Mouse (Mus musculus) megakaryocyte, embryonic 14.5 days (primary cell): ENCODE data around the gene Lrguk.

ENCODE experiments used
- FLI1 ChIP-seq: IDR thresholded peaks from 2 replicates; pipeline ENCODE4 v1.6.1; 2012; ENCODE audit warnings: low read length, inconsistent platforms, mixed read lengths
- GATA1 ChIP-seq: IDR thresholded peaks from 3 replicates; pipeline ENCODE4 v1.6.1; 2012; ENCODE audit warnings: mixed read lengths, low read length, inconsistent platforms, borderline replicate concordance

DNA sequence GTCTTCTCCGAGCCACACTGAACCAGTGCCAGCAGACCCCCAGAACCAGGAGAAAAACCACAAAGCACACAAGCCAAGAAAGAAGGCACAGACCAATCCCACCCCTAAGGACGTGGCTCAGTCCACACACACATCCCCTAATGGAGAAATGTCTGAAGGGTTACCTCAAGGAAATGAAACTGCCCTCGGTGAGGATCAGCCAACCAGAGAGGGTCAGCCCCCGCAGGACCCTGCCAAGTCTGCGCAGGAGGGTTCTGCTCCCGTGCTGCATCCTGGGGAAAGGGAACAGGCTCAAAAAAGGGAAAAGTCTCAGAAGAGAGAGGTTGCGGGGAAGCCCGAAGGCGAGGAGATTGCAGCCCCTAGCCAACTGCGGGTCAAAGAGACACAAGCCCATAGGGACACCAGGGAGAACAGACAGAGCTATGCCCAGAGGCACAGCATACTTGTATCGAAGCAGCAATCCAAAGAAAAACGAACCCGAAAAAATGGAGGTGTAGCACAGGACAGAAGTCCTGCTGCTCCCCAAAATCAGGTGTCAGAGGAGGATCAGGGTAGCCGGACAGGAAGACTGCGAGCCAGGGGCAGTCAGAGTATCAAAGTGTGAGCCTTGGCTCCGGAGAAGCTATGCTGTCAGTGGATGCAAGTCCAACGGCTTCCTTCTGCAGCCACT is 74.1 kb downstream of the Lrguk start:
- TF ChIP-seq GATA1 (no peak), FLI1 (no peak)
